In the genomic region with DNA sequence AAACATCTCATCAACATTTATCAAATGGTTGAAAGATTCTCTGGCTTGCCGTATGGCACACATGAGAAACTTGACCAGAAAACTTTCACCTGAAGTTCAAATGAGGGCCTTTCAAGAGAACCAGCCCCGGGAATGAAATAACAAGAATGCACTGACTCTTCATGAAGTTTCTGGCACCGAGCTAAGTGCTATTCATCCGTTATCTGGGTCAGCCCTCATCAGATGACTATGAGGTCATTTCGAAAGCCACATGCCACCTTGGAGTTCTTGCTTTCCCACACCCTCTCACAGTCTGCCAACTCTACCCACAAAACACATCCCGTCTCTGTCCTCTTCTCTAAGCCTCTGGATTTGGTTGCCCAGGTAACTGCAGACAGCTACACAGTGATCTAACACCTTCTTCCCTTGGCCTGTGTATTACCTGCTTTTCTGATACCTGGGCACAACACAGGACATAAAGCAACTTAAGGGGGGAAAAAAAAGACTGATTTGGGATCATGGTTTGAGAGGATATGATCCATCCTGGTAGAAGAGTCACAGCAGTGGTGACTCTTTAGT, we compare ENCODE assay signal across 16 mouse cellular contexts.
A peak's percentile ranks its signal among the peaks of the same experiment; 100 is the strongest.
DNase-seq lines count a peak whose midpoint lies in the region; ATAC-seq lines count a peak whose summit lies in the region.
"Had no signal": no experiment of that assay in that cellular context is flagged by ENCODE, and none has a peak within 500 bp of the region (broad histone marks: within the 10 kb centered on the region; RNA-seq: fewer than 3 reads in every experiment).

No protein-coding gene starts in this region.

- WGBS in midbrain, embryonic 11.5 days: 87% methylated on average over 6 of the region's 6 CpGs
- 90% methylated on average over 6 of the region's 6 CpGs for WGBS in midbrain, embryonic 16.5 days

- H3K4me3 ChIP-seq in midbrain, embryonic 11.5 days (ENCODE audit: low read depth, low read length): no peak overlapping the region
- no peak overlapping the region for H3K4me3 ChIP-seq in midbrain, embryonic 16.5 days (ENCODE audit: low read depth, low read length)
- H3K4me3 ChIP-seq: embryonic facial prominence, embryonic 13.5 days; limb, embryonic 15.5 days had no signal

- ATAC-seq in midbrain, embryonic 11.5 days (ENCODE audit: low FRiP score): no peak
- ATAC-seq in midbrain, embryonic 16.5 days: no peak
- ATAC-seq: forebrain, embryonic 14.5 days; inflammation-experienced regulatory T-cells, adult 6 months had no signal

- H3K9ac ChIP-seq in midbrain, embryonic 11.5 days (ENCODE audit: low read length): no peak overlapping the region
- no peak overlapping the region for H3K9ac ChIP-seq in midbrain, embryonic 16.5 days (ENCODE audit: low read depth, low read length)
- H3K9ac ChIP-seq: embryonic facial prominence, embryonic 13.5 days; limb, embryonic 15.5 days had no signal

- H3K27me3 ChIP-seq in midbrain, embryonic 11.5 days (ENCODE audit: control insufficient read depth, insufficient read depth, low read length): no peaks in the 10 kb centered on the region
- H3K27me3 ChIP-seq in midbrain, embryonic 16.5 days (ENCODE audit: control insufficient read depth, insufficient read depth, low read depth, low read length): no peaks in the 10 kb centered on the region
- H3K27me3 ChIP-seq: embryonic facial prominence, embryonic 13.5 days; limb, embryonic 15.5 days had no signal

- no peaks in the 10 kb centered on the region for H3K4me1 ChIP-seq in midbrain, embryonic 11.5 days (ENCODE audit: control insufficient read depth, insufficient read depth, low read length)
- H3K4me1 ChIP-seq in midbrain, embryonic 16.5 days (ENCODE audit: control insufficient read depth, insufficient read depth, low read length): no peaks in the 10 kb centered on the region
- H3K4me1 ChIP-seq: embryonic facial prominence, embryonic 13.5 days; limb, embryonic 15.5 days had no signal

- no peak overlapping the region for H3K4me2 ChIP-seq in midbrain, embryonic 11.5 days
- no peak overlapping the region for H3K4me2 ChIP-seq in midbrain, embryonic 16.5 days (ENCODE audit: low read length)
- H3K4me2 ChIP-seq: embryonic facial prominence, embryonic 13.5 days; limb, embryonic 15.5 days had no signal

- DNase-seq in cerebellum, adult 11 months: peak; percentile 17
- DNase-seq in cerebellum, postnatal 4 days (ENCODE audit: low spot score in 2 of 2): no peak
- DNase-seq in midbrain, embryonic 11.5 days (ENCODE audit: low spot score, missing footprints): peak; percentile 26
- peak; percentile 35 for DNase-seq in cerebellum, adult 9-11 months
- DNase-seq in retina, postnatal 1 day: peak; percentile 63
- DNase-seq in right cerebral cortex, adult 18-20 months: no peak
- no peak for DNase-seq in embryo, embryonic 10 days (ENCODE audit: low spot score)
- DNase-seq: kidney, postnatal 10 days; layer of hippocampus, postnatal 36 days; right cerebral cortex, postnatal 4 days had no signal

- H3K27ac ChIP-seq in midbrain, embryonic 11.5 days (ENCODE audit: low read depth, low read length): no peak overlapping the region
- no peak overlapping the region for H3K27ac ChIP-seq in midbrain, embryonic 16.5 days (ENCODE audit: low read length)
- H3K27ac ChIP-seq: embryonic facial prominence, embryonic 13.5 days; limb, embryonic 15.5 days; stomach, postnatal 0 days had no signal

- no peaks in the 10 kb centered on the region for H3K9me3 ChIP-seq in midbrain, embryonic 11.5 days (ENCODE audit: control insufficient read depth, low read length)
- H3K9me3 ChIP-seq in midbrain, embryonic 16.5 days (replicated peaks; ENCODE audit: control insufficient read depth, low read length, poor library complexity, severe bottlenecking): no peaks in the 10 kb centered on the region
- H3K9me3 ChIP-seq: embryonic facial prominence, embryonic 13.5 days; limb, embryonic 15.5 days had no signal

- H3K36me3 ChIP-seq in midbrain, embryonic 11.5 days (ENCODE audit: control insufficient read depth, insufficient read depth, low read length): no peaks in the 10 kb centered on the region
- H3K36me3 ChIP-seq in midbrain, embryonic 16.5 days (ENCODE audit: control insufficient read depth, insufficient read depth, low read length): no peaks in the 10 kb centered on the region
- H3K36me3 ChIP-seq: embryonic facial prominence, embryonic 13.5 days; limb, embryonic 15.5 days had no signal

Comparison
In these comparisons a context has a peak if more than half of its experiments do, and no peak if none do; other contexts are left out.
1. DNase-seq: peak in cerebellum, adult 11 months (single experiment), midbrain, embryonic 11.5 days (single experiment), cerebellum, adult 9-11 months (single experiment) and retina, postnatal 1 day (single experiment); none in cerebellum, postnatal 4 days (0 of 2), right cerebral cortex, adult 18-20 months (single experiment) and embryo, embryonic 10 days (single experiment).